Mouse (Mus musculus) mature B cell (primary cell): ENCODE results near the gene Smcr8.

ENCODE experiments used
- in situ Hi-C: fragments of 300-500 bp; cut with MboI; formaldehyde crosslinking; loops from 2 replicates; pipeline ENCODE4 v1.14.3; 2019

The Smcr8 gene

GRCm38 (mm10) chr11:60776829-60777740, at the start of gene Smcr8, which contains the start of gene Top3a:
TSS of gene Smcr8 (plus strand) at chr11:60777524.
TSS of gene Top3a (minus strand) at chr11:60777365.
- in situ Hi-C loops, result no loop called here

- in situ Hi-C loops, result no loop called here
These were observed 49.0 kb upstream of the Smcr8 start, which contains the start of gene Mief2 for GRCm38 (mm10) chr11:60728260-60728761. TSS of gene Mief2 (plus strand) at chr11:60728398.

- in situ Hi-C loops, result no loop called here
These were observed 48.1 kb upstream of the Smcr8 start for GRCm38 (mm10) chr11:60729217-60729641.

- in situ Hi-C loops, result no loop called here
These were observed 47.2 kb upstream of the Smcr8 start for GRCm38 (mm10) chr11:60730169-60730568.

GRCm38 (mm10) chr11:60731251-60731650, 46.1 kb upstream of the Smcr8 start:
- in situ Hi-C loops, result no loop called here

GRCm38 (mm10) chr11:60734206-60734605, 43.1 kb upstream of the Smcr8 start:
- in situ Hi-C loops, result no loop called here

GRCm38 (mm10) chr11:60735191-60735590, 42.1 kb upstream of the Smcr8 start:
- in situ Hi-C loops, result no loop called here

GRCm38 (mm10) chr11:60736491-60736890, 40.8 kb upstream of the Smcr8 start:
- in situ Hi-C loops, result no loop called here

- in situ Hi-C loops, result no loop called here
These were observed 39.9 kb upstream of the Smcr8 start for GRCm38 (mm10) chr11:60737450-60737849.

- in situ Hi-C loops, result no loop called here
These were observed 37.0 kb upstream of the Smcr8 start for GRCm38 (mm10) chr11:60740321-60740720.

- in situ Hi-C loops, result no loop called here
These were observed 21.8 kb upstream of the Smcr8 start for GRCm38 (mm10) chr11:60755570-60755969.

GRCm38 (mm10) chr11:60761681-60762080, 15.6 kb upstream of the Smcr8 start:
- in situ Hi-C loops, result no loop called here

GRCm38 (mm10) chr11:60766969-60767368, 10.4 kb upstream of the Smcr8 start:
- in situ Hi-C loops, result no loop called here

- in situ Hi-C loops, result no loop called here
These were observed 8.0 kb upstream of the Smcr8 start for GRCm38 (mm10) chr11:60769322-60769721.

- in situ Hi-C loops, result no loop called here
These were observed 6.5 kb upstream of the Smcr8 start for GRCm38 (mm10) chr11:60770776-60771175.

- in situ Hi-C loops, result no loop called here
These were observed 5.2 kb upstream of the Smcr8 start for GRCm38 (mm10) chr11:60772161-60772560.

GRCm38 (mm10) chr11:60774158-60774689, 3.1 kb upstream of the Smcr8 start:
- in situ Hi-C loops, result no loop called here

- in situ Hi-C loops, result no loop called here
These were observed 2.5 kb upstream of the Smcr8 start for GRCm38 (mm10) chr11:60774841-60775240.

GRCm38 (mm10) chr11:60775578-60775977, 1.7 kb upstream of the Smcr8 start:
- in situ Hi-C loops, result no loop called here

- in situ Hi-C loops, result no loop called here
These were observed 1.1 kb upstream of the Smcr8 start for GRCm38 (mm10) chr11:60776107-60776828.

GRCm38 (mm10) chr11:60777801-60778370, 562 bp downstream of the Smcr8 start:
- in situ Hi-C loops, result no loop called here

GRCm38 (mm10) chr11:60779673-60780189, 2.4 kb downstream of the Smcr8 start:
- in situ Hi-C loops, result no loop called here
